Mouse (Mus musculus): ENCODE measurements at regions not wholly inside any gene's neighbourhood (a gene's known extent, or its start where the extent isn't known, plus 50 kb on each side); places are given as distances from the start of the nearest gene placed in this dataset.
A peak's percentile ranks its signal among the peaks of the same experiment; 100 is the strongest.

DNA sequence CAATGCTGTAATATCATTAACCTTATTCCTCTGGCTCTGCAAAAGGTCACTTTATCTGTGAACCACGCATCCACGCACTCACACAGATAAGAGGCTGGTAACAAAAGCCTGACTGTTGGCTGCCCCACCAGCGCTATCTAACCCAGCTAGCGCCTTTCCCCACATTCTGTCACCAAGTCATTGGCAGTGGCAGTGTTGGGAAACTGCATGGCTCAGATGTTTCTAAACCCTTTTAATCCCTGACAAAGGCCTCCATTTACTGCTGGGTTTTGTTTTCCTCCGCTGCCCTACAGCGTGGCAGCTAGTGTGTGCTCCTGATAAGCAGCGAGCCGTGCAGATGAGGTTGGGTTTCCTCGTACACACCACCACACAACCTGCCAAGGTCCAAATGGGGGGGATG lies 55.7 kb downstream of the Id4 start:
- Histone ChIP-seq H3K9me3 (no peaks in the 10 kb centered on the region), H3K27ac (replicated peaks) (peak overlapping the region; percentile 66), H3K4me1 (peaks cover 16% of the 10 kb centered on the region), H3K27me3 (peaks cover 43% of the 10 kb centered on the region), H3K4me3 (no peak overlapping the region), H3K36me3 (no peaks in the 10 kb centered on the region), H3K4me2 (replicated peaks) (peak overlapping the region; percentile 22; the same call in 1 of the 2 replicates), H3K9ac (replicated peaks) (no peak overlapping the region)
- WGBS: 8% methylated on average over 9 of the region's 9 CpGs
- peak; percentile 76 for ATAC-seq (ENCODE audit: low FRiP score, low read depth)

- H3K27ac ChIP-seq (replicated peaks): peak overlapping the region; percentile 66; the same call in 1 of the 2 replicates
Measured at GRCm38 (mm10) chr13:48317457-48317856, 56.4 kb downstream of the Id4 start.

GRCm38 (mm10) chr13:48319001-48319400 lies 58.0 kb downstream of the Id4 start:
- Histone ChIP-seq H3K9me3 (no peaks in the 10 kb centered on the region), H3K9ac (replicated peaks) (no peak overlapping the region), H3K36me3 (no peaks in the 10 kb centered on the region), H3K4me1 (peaks cover 20% of the 10 kb centered on the region), H3K27me3 (peaks cover 43% of the 10 kb centered on the region), H3K4me3 (no peak overlapping the region), H3K4me2 (replicated peaks) (no peak overlapping the region), H3K27ac (replicated peaks) (no peak overlapping the region)
- ATAC-seq (ENCODE audit: low FRiP score, low read depth): no peak
- WGBS: 86% methylated on average over 7 of the region's 7 CpGs

More at GRCm38 (mm10) chr13:48317457-48317856, 56.4 kb downstream of the Id4 start:
- Histone ChIP-seq H3K4me3 (no peak overlapping the region), H3K9me3 (no peaks in the 10 kb centered on the region), H3K27me3 (peaks cover 48% of the 10 kb centered on the region), H3K4me1 (peaks cover 16% of the 10 kb centered on the region), H3K9ac (replicated peaks) (no peak overlapping the region), H3K36me3 (no peaks in the 10 kb centered on the region), H3K4me2 (replicated peaks) (no peak overlapping the region)
- WGBS: 15% methylated on average over 7 of the region's 7 CpGs
- ATAC-seq (ENCODE audit: low FRiP score, low read depth): no peak

DNA sequence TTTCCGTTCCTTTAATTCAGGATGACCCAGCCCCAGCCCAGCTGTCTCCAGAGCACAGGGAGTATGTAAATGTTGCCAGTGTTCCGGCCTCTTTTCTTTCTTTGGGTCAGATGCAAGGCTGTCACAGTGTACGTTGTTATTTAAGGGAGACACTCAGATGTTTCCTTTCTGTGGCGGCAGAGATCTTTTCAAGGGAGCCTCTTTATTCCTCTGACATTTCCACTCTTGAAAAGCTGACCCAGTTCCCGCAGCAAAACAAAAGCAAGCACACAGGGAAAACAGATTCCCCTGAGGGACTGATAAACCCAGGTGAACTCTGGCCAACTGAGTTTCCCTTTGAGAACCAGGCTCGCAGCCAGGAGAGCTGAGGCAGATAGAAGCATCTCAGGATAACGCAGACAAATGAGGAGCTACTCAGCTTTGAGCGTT lies 63.3 kb downstream of the Id4 start:
- H3K36me3 ChIP-seq: no peaks in the 10 kb centered on the region
- peak overlapping the region; percentile 29 for H3K4me2 ChIP-seq (replicated peaks)
- no peak overlapping the region for H3K4me3 ChIP-seq
- no peaks in the 10 kb centered on the region for H3K9me3 ChIP-seq
- peaks cover 21% of the 10 kb centered on the region for H3K27me3 ChIP-seq
- no peak for ATAC-seq (ENCODE audit: low FRiP score, low read depth)
- H3K4me1 ChIP-seq: peaks cover 10% of the 10 kb centered on the region
- 5% methylated on average over 8 of the region's 8 CpGs for WGBS
- no peak overlapping the region for H3K9ac ChIP-seq (replicated peaks)
- H3K27ac ChIP-seq (replicated peaks): peak overlapping the region; percentile 52; the same call in 1 of the 2 replicates

DNA sequence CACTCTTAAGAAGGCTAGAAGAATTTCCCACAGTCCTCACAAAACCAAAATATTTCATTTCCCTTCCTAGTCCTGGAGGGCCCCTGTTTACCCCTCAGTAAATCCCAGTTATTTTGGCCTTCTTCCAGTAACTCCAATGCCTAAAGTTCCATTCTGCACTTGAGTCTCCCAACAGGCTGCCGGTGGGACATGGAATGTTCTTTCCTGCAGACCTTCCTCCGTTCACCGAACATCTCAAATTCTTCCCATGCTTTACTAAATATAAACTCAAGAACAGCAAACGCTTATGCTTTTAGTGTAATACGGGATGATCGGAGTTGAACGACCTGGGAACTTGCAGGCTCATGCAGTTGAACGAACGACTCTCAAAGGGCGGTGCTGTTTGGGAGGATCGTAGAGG lies 69.6 kb downstream of the Id4 start:
- no peak overlapping the region for H3K4me2 ChIP-seq (replicated peaks)
- H3K36me3 ChIP-seq: no peaks in the 10 kb centered on the region
- no peak overlapping the region for H3K4me3 ChIP-seq
- H3K27ac ChIP-seq (replicated peaks): no peak overlapping the region
- H3K9ac ChIP-seq (replicated peaks): no peak overlapping the region
- no peaks in the 10 kb centered on the region for H3K4me1 ChIP-seq
- 93% methylated on average over 11 of the region's 11 CpGs for WGBS
- no peak for ATAC-seq (ENCODE audit: low FRiP score, low read depth)
- H3K27me3 ChIP-seq: no peaks in the 10 kb centered on the region; the same call in 1 of the 2 replicates
- H3K9me3 ChIP-seq: no peaks in the 10 kb centered on the region

DNA sequence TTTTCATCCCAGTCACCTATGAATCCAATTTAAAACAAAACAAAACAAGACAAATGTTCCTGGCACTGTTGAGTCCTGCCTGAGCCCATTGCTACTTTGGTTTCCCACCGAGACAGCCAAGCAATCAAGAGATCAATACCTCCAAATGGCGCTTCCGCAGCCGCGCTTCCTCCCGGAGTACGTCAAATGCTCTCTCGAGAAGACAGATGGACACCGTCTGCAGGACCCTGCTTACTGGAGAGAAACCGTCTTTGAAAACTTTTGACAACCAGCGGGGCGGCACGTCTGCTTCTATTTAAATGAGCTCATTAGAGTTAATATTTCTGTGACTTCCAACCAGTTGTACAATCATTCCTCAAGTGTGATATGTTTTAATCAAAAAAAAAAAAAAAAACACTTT lies 75.1 kb downstream of the Id4 start:
- ATAC-seq (ENCODE audit: low FRiP score, low read depth): no peak
- no peak overlapping the region for H3K4me3 ChIP-seq
- H3K4me1 ChIP-seq: no peaks in the 10 kb centered on the region
- no peaks in the 10 kb centered on the region for H3K27me3 ChIP-seq
- 81% methylated on average over 13 of the region's 13 CpGs for WGBS
- no peak overlapping the region for H3K4me2 ChIP-seq (replicated peaks)
- no peak overlapping the region for H3K9ac ChIP-seq (replicated peaks)
- H3K9me3 ChIP-seq: no peaks in the 10 kb centered on the region
- H3K27ac ChIP-seq (replicated peaks): no peak overlapping the region
- no peaks in the 10 kb centered on the region for H3K36me3 ChIP-seq

DNA sequence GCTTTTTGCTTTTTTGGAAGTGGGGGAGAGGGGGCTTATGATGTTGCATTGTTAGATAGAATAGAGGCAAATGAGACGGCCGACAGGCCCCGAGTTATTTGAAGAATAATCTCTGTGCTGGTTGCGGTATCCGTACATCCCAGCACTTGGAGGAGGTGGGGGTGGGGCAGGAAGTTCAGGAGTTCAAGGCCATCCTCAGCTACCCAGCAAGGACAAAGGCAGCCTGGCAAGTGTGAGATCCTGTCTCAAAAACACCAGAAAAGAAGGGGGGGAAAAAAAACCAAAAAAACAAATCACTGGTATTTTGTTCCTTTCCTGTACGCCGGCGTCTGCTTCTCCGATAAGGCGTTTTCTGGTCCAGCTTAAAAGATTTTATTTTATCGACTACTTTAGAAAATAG lies 75.6 kb downstream of the Id4 start:
- Histone ChIP-seq H3K36me3 (no peaks in the 10 kb centered on the region), H3K4me1 (no peaks in the 10 kb centered on the region), H3K4me3 (no peak overlapping the region), H3K9me3 (no peaks in the 10 kb centered on the region), H3K27me3 (no peaks in the 10 kb centered on the region), H3K27ac (replicated peaks) (no peak overlapping the region), H3K9ac (replicated peaks) (no peak overlapping the region), H3K4me2 (replicated peaks) (no peak overlapping the region)
- 82% methylated on average over 11 of the region's 11 CpGs for WGBS
- no peak for ATAC-seq (ENCODE audit: low FRiP score, low read depth)

DNA sequence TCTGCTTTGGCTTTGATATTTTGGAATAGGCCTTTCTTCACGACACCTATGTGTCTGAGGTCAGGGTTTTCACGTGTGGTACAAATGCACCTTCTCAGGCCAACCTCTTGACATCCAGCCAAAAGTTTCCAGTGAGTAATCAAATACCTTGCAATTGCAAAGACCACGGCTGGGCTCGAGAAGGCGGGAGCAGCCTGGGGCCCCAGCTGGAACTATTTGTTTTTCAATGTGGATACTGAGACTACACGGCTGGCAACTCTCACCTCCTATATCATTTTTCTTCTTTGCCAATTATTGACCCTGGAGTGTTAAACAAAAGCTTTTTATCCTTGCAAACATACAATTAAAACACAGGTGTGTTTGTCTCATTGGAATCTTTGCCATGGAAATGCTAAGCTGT lies 77.5 kb downstream of the Id4 start:
- H3K4me2 ChIP-seq (replicated peaks): no peak overlapping the region
- no peak overlapping the region for H3K27ac ChIP-seq (replicated peaks)
- H3K27me3 ChIP-seq: no peaks in the 10 kb centered on the region
- H3K9ac ChIP-seq (replicated peaks): no peak overlapping the region
- H3K9me3 ChIP-seq: no peaks in the 10 kb centered on the region
- no peak for ATAC-seq (ENCODE audit: low FRiP score, low read depth)
- H3K4me1 ChIP-seq: no peaks in the 10 kb centered on the region
- H3K4me3 ChIP-seq: no peak overlapping the region
- H3K36me3 ChIP-seq: no peaks in the 10 kb centered on the region
- WGBS: 75% methylated on average over 6 of the region's 6 CpGs

- no peak overlapping the region for H3K4me2 ChIP-seq (replicated peaks)
- H3K27ac ChIP-seq (replicated peaks): no peak overlapping the region
- H3K4me1 ChIP-seq: peaks cover 17% of the 10 kb centered on the region
- H3K27me3 ChIP-seq: peaks cover 12% of the 10 kb centered on the region; the same call in 1 of the 2 replicates
- no peak for ATAC-seq (ENCODE audit: low FRiP score, low read depth)
- no peak overlapping the region for H3K4me3 ChIP-seq
- H3K9me3 ChIP-seq: no peaks in the 10 kb centered on the region
- 79% methylated on average over 9 of the region's 9 CpGs for WGBS
- H3K36me3 ChIP-seq: no peaks in the 10 kb centered on the region
- H3K9ac ChIP-seq (replicated peaks): no peak overlapping the region
Measured at GRCm38 (mm10) chr13:48350124-48350523, 89.1 kb downstream of the Id4 start.

GRCm38 (mm10) chr13:48350955-48351354 lies 89.9 kb downstream of the Id4 start:
- peaks cover 12% of the 10 kb centered on the region; the same call in 1 of the 2 replicates for H3K27me3 ChIP-seq
- peak overlapping the region; percentile 14 for H3K4me2 ChIP-seq (replicated peaks)
- no peak overlapping the region for H3K4me3 ChIP-seq
- 29% methylated on average over 11 of the region's 11 CpGs for WGBS
- no peaks in the 10 kb centered on the region for H3K36me3 ChIP-seq
- no peaks in the 10 kb centered on the region for H3K9me3 ChIP-seq
- no peak overlapping the region for H3K27ac ChIP-seq (replicated peaks)
- no peak for ATAC-seq (ENCODE audit: low FRiP score, low read depth)
- no peak overlapping the region for H3K9ac ChIP-seq (replicated peaks)
- H3K4me1 ChIP-seq: peaks cover 17% of the 10 kb centered on the region

DNA sequence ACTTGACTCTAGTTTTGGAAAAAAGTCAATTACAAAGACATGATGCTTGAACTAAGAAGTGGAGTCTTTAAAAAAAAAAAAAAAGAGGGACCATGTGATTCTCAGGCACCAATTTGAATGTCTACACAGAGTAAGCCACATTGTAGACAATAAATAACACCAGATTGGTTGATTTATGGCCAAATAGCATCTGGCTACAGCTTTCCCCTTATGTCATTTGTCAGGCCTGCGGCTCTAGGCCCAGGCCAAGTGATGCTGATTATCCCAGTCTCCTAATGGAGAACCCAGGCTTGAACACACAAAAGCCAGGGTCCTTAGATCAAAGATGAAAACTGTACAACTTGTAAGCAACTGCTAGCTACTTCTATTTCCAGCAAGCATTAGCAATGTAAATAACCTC lies 96.1 kb downstream of the Id4 start:
- no peak overlapping the region for H3K9ac ChIP-seq (replicated peaks)
- ATAC-seq (ENCODE audit: low FRiP score, low read depth): no peak
- WGBS: 83% methylated on average over 1 of the region's 1 CpGs
- H3K4me1 ChIP-seq: 0 out of 2 replicates have a peak, but pooled peaks cover 7% of the 10 kb centered on the region
- H3K9me3 ChIP-seq: no peaks in the 10 kb centered on the region
- H3K4me3 ChIP-seq: no peak overlapping the region
- H3K4me2 ChIP-seq (replicated peaks): no peak overlapping the region
- H3K27ac ChIP-seq (replicated peaks): no peak overlapping the region
- no peaks in the 10 kb centered on the region for H3K27me3 ChIP-seq
- H3K36me3 ChIP-seq: no peaks in the 10 kb centered on the region

DNA sequence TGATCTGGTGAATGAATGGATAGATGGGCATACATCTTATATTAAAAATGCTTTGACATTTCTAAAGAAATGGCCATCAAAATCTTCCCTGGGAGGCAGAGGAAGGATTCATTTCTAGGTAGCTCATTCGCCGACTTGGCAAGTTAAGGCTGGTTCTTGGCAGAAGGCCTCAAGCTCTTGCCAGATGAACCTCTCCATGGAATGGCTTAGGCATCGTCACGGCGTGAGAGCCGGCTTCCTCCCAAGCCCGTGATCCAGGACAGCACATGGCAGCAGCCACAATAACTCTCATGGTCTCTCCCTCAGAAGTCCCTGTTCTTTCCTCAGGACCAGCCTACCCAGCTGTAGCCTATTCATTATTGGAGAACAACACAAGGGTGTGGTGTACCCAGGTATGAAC lies 96.6 kb downstream of the Id4 start:
- 0 out of 2 replicates have a peak, but pooled peaks cover 8% of the 10 kb centered on the region for H3K4me1 ChIP-seq
- no peaks in the 10 kb centered on the region for H3K9me3 ChIP-seq
- 95% methylated on average over 7 of the region's 7 CpGs for WGBS
- H3K27me3 ChIP-seq: no peaks in the 10 kb centered on the region
- H3K27ac ChIP-seq (replicated peaks): no peak overlapping the region
- no peak for ATAC-seq (ENCODE audit: low FRiP score, low read depth)
- no peak overlapping the region for H3K9ac ChIP-seq (replicated peaks)
- no peak overlapping the region for H3K4me2 ChIP-seq (replicated peaks)
- H3K4me3 ChIP-seq: no peak overlapping the region
- H3K36me3 ChIP-seq: no peaks in the 10 kb centered on the region

- no peak overlapping the region for H3K4me2 ChIP-seq (replicated peaks)
- peaks cover 7% of the 10 kb centered on the region; the same call in 1 of the 2 replicates for H3K4me1 ChIP-seq
- H3K9ac ChIP-seq (replicated peaks): no peak overlapping the region
- 0 out of 2 replicates have a peak, but pooled peaks cover 3% of the 10 kb centered on the region for H3K27me3 ChIP-seq
- H3K4me3 ChIP-seq: no peak overlapping the region
- H3K36me3 ChIP-seq: no peaks in the 10 kb centered on the region
- H3K27ac ChIP-seq (replicated peaks): no peak overlapping the region
- 20% methylated on average over 9 of the region's 9 CpGs for WGBS
- no peak for ATAC-seq (ENCODE audit: low FRiP score, low read depth)
- no peaks in the 10 kb centered on the region for H3K9me3 ChIP-seq
Measured at GRCm38 (mm10) chr13:48371060-48371459, 110.0 kb downstream of the Id4 start.

Measured in midbrain, embryonic 12.5 days (tissue).